Mouse (Mus musculus) olfactory bulb, adult 2 months (tissue): Measurements from ENCODE around the gene Ccdc33.

Source experiments
- CTCF ChIP-seq: fragments of 200-500 bp; IDR thresholded peaks from 2 replicates; pipeline ENCODE4 v1.5.1; 2012; ENCODE audit warnings: low read depth, mild to moderate bottlenecking, low read length, moderate library complexity; ENCODE audit not compliant: insufficient read depth
- POLR2A ChIP-seq: fragments of 200-500 bp; IDR thresholded peaks from 2 replicates; pipeline ENCODE4 v1.6.1; 2012; ENCODE audit warnings: mild to moderate bottlenecking, low read depth, low read length, moderate library complexity; ENCODE audit not compliant: insufficient read depth

- no peak for TF ChIP-seq POLR2A
- no peak for TF ChIP-seq CTCF
Observed at GRCm38 (mm10) chr9:58125811-58126210, 7.2 kb upstream of the Ccdc33 start.
